Mouse (Mus musculus) testis, adult 2 months (tissue): ENCODE data around the gene Invs. TPM values are rescaled to one million over a fixed set of nuclear protein-coding genes. Genes with fewer than 3 reads are reported as not detected.

Experiments used
- H3K27ac ChIP-seq: fragments of 200-500 bp; 2 replicates; pipeline ENCODE4 v1.5.1; 2012; ENCODE audit warnings: low read depth, low read length; ENCODE audit not compliant: control insufficient read depth, insufficient read depth
- H3K27me3 ChIP-seq: fragments of 200-500 bp; 2 replicates; pipeline ENCODE4 v1.6.1; 2012; ENCODE audit warnings: mild to moderate bottlenecking, low read length, moderate library complexity; ENCODE audit not compliant: control insufficient read depth, insufficient read depth
- H3K36me3 ChIP-seq: fragments of 200-500 bp; 2 replicates; pipeline ENCODE4 v1.6.1; 2012; ENCODE audit warnings: mild to moderate bottlenecking, low read length; ENCODE audit not compliant: control insufficient read depth, insufficient read depth
- H3K4me1 ChIP-seq: fragments of 200-500 bp; 2 replicates; pipeline ENCODE4 v1.6.1; 2012; ENCODE audit warnings: low read length; ENCODE audit not compliant: control insufficient read depth, insufficient read depth
- H3K4me3 ChIP-seq: fragments of 200-500 bp; 2 replicates; pipeline ENCODE4 v1.5.1; 2012; ENCODE audit warnings: low read depth, mild to moderate bottlenecking, low read length, moderate library complexity, mixed read lengths; ENCODE audit not compliant: control insufficient read depth
- CTCF ChIP-seq: fragments of 200-500 bp; IDR thresholded peaks from 2 replicates; pipeline ENCODE4 v1.5.1; 2012; ENCODE audit warnings: low read depth, mild to moderate bottlenecking, inconsistent platforms, low read length, moderate library complexity; ENCODE audit not compliant: control insufficient read depth, insufficient read depth, insufficient replicate concordance
- POLR2A ChIP-seq: fragments of 200-500 bp; IDR thresholded peaks from 2 replicates; pipeline ENCODE4 v1.6.1; 2012; ENCODE audit warnings: low read depth, mild to moderate bottlenecking, inconsistent platforms, low read length, moderate library complexity; ENCODE audit not compliant: control insufficient read depth
- polyA plus RNA-seq: library from polyadenylated mRNA; depleted of rRNA; stranded (reverse); fragments of >200 nt; gene quantifications from 2 replicates; pipeline ENCODE4 v1.2.3, GENCODE M21; 2012; rRNA removed

Gene Invs
- polyA plus RNA-seq, result 2.3 and 2.6 TPM in 2 replicates

DNA sequence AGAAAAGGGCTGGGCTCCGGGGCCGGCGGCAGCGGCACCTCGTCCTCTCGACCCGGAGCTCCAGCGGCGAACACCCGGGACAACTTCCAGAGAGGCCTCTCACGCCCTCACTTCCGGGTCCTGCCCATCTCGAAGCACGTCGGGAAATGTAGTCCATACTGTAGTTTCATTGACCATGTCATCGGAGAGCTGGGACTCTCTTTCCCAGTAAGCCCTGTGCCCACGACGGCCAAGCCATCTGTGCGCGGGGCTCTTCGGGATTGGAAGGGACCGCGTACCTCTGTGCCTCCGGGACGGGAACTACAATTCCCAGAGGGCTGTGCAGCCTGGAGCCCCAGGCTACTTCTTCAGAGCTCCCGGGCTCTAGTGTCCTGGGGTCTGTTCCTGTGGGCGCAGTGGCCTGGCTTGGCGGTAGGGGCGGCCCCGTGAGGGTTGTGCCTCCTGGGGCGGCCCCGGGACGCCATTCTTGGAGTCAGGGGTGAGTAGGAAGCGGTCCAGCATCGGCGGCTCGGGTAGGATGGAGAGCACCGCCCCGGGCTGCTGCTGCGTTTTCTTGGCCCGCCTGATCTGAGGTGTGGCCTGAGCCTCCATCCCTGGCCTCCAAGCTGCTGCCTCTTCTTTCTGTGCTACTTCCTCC, at the start of gene Invs, which contains the start of gene Erp44:
Gene Invs, plus strand, starts transcription at position 263 of the 637 bp plus-strand sequence.
Gene Erp44, minus strand, starts transcription at position 61 of the 637 bp plus-strand sequence.
- H3K27ac ChIP-seq, result peak within 1 kb of the TSS; percentile 88
- H3K36me3 ChIP-seq, result no peaks in the 10 kb centered on the region
- TF ChIP-seq CTCF (no peak), POLR2A (peak; percentile 69)
- H3K27me3 ChIP-seq, result no peaks in the 10 kb centered on the region
- peak within 1 kb of the TSS; percentile 98 for H3K4me3 ChIP-seq
- H3K4me1 ChIP-seq, result peaks cover 2% of the 10 kb centered on the region; the same call in 1 of the 2 replicates

DNA sequence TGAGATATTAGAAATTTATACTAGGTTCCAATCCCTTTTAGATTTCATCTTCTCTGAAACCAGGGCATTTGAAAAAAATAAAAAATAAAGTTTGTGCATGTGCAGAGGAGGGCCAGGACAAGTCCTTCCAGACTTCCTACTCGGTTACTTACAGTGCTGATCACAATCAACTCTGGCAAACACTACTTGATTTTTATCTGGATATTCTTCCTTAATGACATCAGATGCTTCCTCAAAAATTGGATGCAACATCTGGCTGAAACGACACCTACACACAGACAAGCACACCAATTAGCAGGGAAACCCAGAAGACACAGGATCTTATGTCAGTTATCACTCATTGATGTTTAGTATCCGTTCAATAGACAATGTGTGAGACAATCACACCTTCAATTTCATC, 42.8 kb upstream of the Invs start:
- Histone ChIP-seq H3K27ac (no peak overlapping the region), H3K36me3 (no peaks in the 10 kb centered on the region), H3K4me1 (no peaks in the 10 kb centered on the region), H3K27me3 (no peaks in the 10 kb centered on the region), H3K4me3 (no peak overlapping the region)
- TF ChIP-seq CTCF, result no peak
- TF ChIP-seq POLR2A, result no peak

DNA sequence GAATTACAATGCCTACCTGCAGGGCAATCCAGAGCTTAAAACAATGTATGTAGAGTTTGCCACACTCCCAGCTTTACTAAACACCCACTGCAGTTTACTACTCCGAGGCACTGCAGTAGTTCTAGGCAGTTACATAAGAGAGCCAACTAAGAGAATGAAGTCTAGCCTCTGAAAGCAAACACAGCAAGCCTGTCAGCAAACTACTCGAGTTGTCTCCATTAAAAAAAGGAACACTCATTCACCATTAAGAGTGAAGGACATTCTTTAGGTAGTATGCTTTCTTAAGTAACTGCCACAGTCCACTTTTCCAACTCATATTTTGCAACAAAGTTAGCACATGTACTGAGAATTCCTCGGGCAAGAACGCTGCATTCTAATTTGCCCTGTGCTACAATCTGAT, 40.5 kb upstream of the Invs start:
- Histone ChIP-seq H3K4me3 (no peak overlapping the region), H3K27me3 (no peaks in the 10 kb centered on the region), H3K27ac (no peak overlapping the region), H3K4me1 (no peaks in the 10 kb centered on the region), H3K36me3 (no peaks in the 10 kb centered on the region)
- TF ChIP-seq POLR2A (no peak), CTCF (no peak)

DNA sequence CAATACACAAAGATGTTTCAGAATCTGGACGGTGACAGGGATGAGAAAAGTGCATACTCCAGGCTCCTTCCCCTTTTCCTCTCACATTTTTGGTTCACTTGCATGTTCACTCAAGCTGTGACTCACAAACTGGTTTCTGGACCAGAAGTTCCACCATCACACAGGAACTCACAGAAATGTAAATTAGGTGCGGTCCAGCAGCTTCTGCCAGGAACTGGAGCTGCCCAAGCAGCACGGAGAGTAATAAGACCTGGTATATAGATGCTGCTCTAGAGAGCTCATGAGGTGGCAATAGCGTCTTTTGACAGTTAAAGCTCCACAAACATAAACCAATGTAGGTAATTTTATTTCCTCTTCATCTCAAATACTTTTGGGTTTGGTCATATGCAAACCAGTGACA, 37.1 kb upstream of the Invs start:
- H3K27ac ChIP-seq, result no peak overlapping the region
- H3K36me3 ChIP-seq, result no peaks in the 10 kb centered on the region
- H3K4me1 ChIP-seq, result no peaks in the 10 kb centered on the region
- no peaks in the 10 kb centered on the region for H3K27me3 ChIP-seq
- TF ChIP-seq POLR2A, result no peak
- TF ChIP-seq CTCF, result no peak
- H3K4me3 ChIP-seq, result no peak overlapping the region

DNA sequence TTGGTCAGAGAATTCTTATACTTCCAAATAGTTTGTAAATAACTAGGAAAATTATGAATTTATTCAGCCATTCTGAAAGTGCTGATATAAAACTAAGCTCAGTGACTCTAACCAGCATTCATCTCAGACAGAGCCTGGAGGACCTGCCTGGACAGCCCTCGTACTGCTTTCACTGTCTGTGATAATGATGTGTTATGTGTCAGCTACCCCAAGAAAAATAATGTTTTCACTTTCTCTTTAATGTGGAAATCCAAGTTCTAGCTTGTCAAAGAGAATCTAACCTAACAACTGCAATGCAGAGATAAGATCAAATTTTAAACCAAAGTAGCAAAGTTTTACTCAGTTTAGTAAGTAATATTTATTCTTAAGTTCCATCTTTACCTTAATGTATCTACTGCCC, 35.8 kb upstream of the Invs start:
- Histone ChIP-seq H3K27ac (no peak overlapping the region), H3K4me1 (no peaks in the 10 kb centered on the region), H3K27me3 (no peaks in the 10 kb centered on the region), H3K4me3 (no peak overlapping the region), H3K36me3 (no peaks in the 10 kb centered on the region)
- TF ChIP-seq CTCF (no peak), POLR2A (no peak)

DNA sequence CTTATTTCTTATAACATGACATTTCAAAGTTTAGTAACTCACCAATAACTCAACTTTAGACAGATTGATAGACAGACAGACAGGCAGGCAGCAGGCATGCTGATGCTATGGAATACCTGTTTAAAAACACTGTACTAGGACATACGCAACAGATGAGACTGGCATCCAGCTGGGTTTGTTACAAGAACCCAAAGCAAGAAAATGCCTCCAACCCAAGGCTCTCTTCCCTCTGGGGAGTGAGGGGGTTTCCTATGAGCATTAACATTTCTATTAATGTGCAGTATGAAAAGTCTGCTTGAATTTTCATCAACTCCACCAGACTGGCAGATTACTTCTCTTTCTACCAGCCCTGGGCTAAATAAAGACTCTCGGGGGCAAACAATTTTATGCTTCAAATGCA, 35.3 kb upstream of the Invs start:
- H3K4me3 ChIP-seq, result no peak overlapping the region
- H3K4me1 ChIP-seq, result no peaks in the 10 kb centered on the region
- TF ChIP-seq POLR2A (no peak), CTCF (no peak)
- H3K27me3 ChIP-seq, result no peaks in the 10 kb centered on the region
- no peaks in the 10 kb centered on the region for H3K36me3 ChIP-seq
- no peak overlapping the region for H3K27ac ChIP-seq

DNA sequence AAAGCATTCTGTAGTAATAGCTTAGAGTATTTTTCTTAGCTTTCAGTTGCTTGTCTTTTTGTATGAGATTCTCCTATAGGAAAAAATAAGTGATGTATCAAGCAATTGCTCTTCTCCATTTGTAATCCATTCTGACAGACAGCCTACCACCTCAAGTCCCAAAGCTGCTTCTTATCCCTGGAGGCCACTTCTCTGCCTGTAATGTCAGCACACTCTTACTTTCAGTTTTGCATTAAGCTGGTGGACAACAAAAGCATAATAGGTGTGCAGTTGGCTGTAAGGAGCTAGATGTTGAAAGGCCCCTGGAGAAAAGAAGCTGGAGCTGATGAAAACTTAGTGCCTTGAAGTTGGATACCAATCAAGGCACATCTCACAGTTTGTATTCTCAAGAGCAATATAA, 26.3 kb upstream of the Invs start:
- Histone ChIP-seq H3K36me3 (no peaks in the 10 kb centered on the region), H3K4me1 (no peaks in the 10 kb centered on the region), H3K27ac (no peak overlapping the region), H3K4me3 (no peak overlapping the region), H3K27me3 (no peaks in the 10 kb centered on the region)
- TF ChIP-seq POLR2A, result no peak
- TF ChIP-seq CTCF, result no peak

DNA sequence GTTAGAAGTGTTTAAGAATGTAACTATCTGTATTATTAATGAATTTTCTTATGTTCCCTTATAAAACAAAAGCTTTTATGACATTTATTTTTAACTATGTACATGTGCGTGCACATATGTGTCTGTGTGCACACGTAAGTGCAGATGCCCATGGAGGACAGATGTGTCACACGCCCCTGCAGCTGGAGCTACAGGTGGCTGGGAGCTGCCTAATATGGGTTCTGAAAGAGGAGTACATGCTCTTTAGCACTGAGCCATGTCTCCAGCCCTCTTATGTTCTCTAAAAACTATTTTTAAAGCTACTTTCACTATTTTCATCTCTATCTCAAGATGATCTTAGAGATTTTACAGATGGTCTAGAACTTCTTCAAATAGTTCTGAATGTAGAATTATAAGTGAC, 21.5 kb upstream of the Invs start:
- Histone ChIP-seq H3K36me3 (no peaks in the 10 kb centered on the region), H3K4me1 (no peaks in the 10 kb centered on the region), H3K4me3 (no peak overlapping the region), H3K27ac (no peak overlapping the region), H3K27me3 (no peaks in the 10 kb centered on the region)
- TF ChIP-seq CTCF (no peak), POLR2A (no peak)
